Mouse (Mus musculus): ENCODE results near the gene Smc1b. TPM values are rescaled to one million over a fixed set of nuclear protein-coding genes. Genes with fewer than 3 reads are reported as not detected.

Smc1b gene
- polyA plus RNA-seq, 1 experiment from 2014 or later = 0.07 TPM

DNA sequence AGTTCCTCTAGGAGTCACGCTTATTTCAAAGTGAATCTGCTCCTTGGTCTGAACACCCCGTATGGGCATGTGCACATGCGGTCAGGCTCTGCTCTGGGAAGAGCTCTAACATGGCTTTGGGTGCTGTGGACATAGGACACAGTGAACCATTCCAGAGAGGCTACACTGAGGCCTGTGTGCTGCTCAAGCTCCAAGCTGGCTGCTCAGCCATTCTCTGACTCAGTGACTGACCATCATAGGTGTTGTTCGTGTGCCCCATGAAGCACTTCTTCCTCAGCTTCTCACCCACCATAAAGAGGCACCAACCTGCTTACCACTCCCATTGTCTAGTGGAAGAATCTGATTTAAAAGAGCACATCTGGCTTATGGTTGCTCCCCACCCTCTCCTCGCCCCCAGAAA lies 12.5 kb upstream of the Smc1b start:
- H3K9ac ChIP-seq (ENCODE audit: low read length) = no peak overlapping the region
- H3K4me3 ChIP-seq (ENCODE audit: low read depth, low read length) = no peak overlapping the region
- DNase-seq (ENCODE audit: low spot score) (peak; percentile 21), ATAC-seq (replicated peaks; ENCODE audit: low FRiP score) (no peak)
- WGBS = 89% methylated on average over 5 of the region's 5 CpGs
- H3K4me1 ChIP-seq (replicated peaks; ENCODE audit: control insufficient read depth, insufficient read depth, low read length) = no peaks in the 10 kb centered on the region
- H3K9me3 ChIP-seq (ENCODE audit: control insufficient read depth, low read length) = no peaks in the 10 kb centered on the region
- H3K27ac ChIP-seq (ENCODE audit: low read depth, low read length) = no peak overlapping the region
- no peak overlapping the region for H3K4me2 ChIP-seq (ENCODE audit: low read depth, low read length, severe bottlenecking)
- H3K36me3 ChIP-seq (ENCODE audit: control insufficient read depth, insufficient read depth, low read length) = no peaks in the 10 kb centered on the region
- no peaks in the 10 kb centered on the region for H3K27me3 ChIP-seq (ENCODE audit: control insufficient read depth, insufficient read depth, low read length)

DNA sequence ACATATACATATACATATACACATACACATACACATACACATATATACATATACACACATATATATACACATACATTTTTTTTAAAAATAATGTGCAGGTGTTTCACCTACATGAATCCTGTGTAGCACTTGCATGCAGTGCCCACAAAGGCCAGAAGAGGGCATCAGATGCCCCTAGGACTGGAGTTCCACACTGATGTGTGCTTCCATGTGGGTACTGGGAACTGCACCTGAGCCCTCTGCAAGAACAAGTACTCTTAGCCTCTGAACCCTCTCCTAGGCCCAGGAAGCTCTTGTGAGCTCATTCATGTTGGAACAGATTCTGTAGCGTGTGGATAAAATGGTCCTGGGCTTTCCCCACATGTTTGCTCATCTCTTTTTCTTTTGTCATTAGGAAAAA lies 12.0 kb upstream of the Smc1b start:
- Histone ChIP-seq H3K9ac (ENCODE audit: low read length) (no peak overlapping the region), H3K9me3 (ENCODE audit: control insufficient read depth, low read length) (no peaks in the 10 kb centered on the region), H3K36me3 (ENCODE audit: control insufficient read depth, insufficient read depth, low read length) (no peaks in the 10 kb centered on the region), H3K4me2 (ENCODE audit: low read depth, low read length, severe bottlenecking) (no peak overlapping the region), H3K4me1 (replicated peaks; ENCODE audit: control insufficient read depth, insufficient read depth, low read length) (no peaks in the 10 kb centered on the region), H3K27ac (ENCODE audit: low read depth, low read length) (no peak overlapping the region), H3K4me3 (ENCODE audit: low read depth, low read length) (no peak overlapping the region), H3K27me3 (ENCODE audit: control insufficient read depth, insufficient read depth, low read length) (no peaks in the 10 kb centered on the region)
- WGBS = 91% methylated on average over 1 of the region's 1 CpGs
- no peak for ATAC-seq (replicated peaks; ENCODE audit: low FRiP score)
- DNase-seq (ENCODE audit: low spot score) = peak; percentile 22

DNA sequence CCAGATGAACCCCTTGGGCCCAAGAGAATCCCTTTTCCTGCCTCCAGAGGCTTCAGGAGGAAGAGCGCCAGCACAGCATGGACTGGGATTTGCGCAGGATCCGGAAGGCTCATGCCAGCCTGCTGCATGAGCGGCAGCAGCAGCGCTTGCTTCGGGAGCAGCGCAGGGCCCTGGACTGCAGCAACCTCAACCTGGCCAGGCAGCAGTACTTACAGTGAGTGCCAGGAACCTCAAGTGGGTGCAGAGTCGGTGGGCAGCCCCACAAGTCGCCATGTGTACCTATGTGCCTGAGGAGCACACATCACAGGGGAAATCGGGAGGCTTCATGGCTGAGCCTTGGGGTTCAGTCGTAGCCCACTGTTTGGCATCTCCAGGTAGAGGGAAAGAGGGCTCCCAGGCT lies 11.4 kb upstream of the Smc1b start:
- 88% methylated on average over 11 of the region's 11 CpGs for WGBS
- Histone ChIP-seq H3K27ac (ENCODE audit: low read depth, low read length) (no peak overlapping the region), H3K9ac (ENCODE audit: low read length) (no peak overlapping the region), H3K4me1 (replicated peaks; ENCODE audit: control insufficient read depth, insufficient read depth, low read length) (no peaks in the 10 kb centered on the region), H3K27me3 (ENCODE audit: control insufficient read depth, insufficient read depth, low read length) (no peaks in the 10 kb centered on the region), H3K9me3 (ENCODE audit: control insufficient read depth, low read length) (no peaks in the 10 kb centered on the region), H3K4me3 (ENCODE audit: low read depth, low read length) (no peak overlapping the region), H3K36me3 (ENCODE audit: control insufficient read depth, insufficient read depth, low read length) (no peaks in the 10 kb centered on the region), H3K4me2 (ENCODE audit: low read depth, low read length, severe bottlenecking) (no peak overlapping the region)
- ATAC-seq (replicated peaks; ENCODE audit: low FRiP score) (no peak), DNase-seq (ENCODE audit: low spot score) (peak; percentile 35)

DNA sequence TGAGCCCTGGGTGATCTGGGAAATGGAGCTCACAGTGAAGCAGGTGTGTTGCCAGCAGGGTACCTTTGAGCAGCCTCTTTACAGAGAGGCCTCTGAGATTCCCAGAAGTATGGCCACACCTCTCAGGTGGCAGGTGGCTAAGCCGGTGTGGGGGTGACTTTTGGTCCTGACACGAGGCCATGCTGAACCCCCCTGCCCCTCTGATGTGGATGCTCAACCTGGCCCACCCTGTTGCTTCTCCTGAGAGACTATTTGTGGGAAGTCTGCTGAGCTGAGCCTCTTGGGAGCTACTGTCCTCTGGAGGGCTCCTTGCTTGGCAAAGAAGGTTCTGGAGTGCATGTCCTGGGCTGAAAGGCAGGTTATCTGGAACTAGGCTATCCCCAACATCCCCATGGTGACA lies 10.7 kb upstream of the Smc1b start:
- Histone ChIP-seq H3K4me3 (ENCODE audit: low read depth, low read length) (no peak overlapping the region), H3K36me3 (ENCODE audit: control insufficient read depth, insufficient read depth, low read length) (no peaks in the 10 kb centered on the region), H3K4me1 (replicated peaks; ENCODE audit: control insufficient read depth, insufficient read depth, low read length) (no peaks in the 10 kb centered on the region), H3K4me2 (ENCODE audit: low read depth, low read length, severe bottlenecking) (no peak overlapping the region), H3K27me3 (ENCODE audit: control insufficient read depth, insufficient read depth, low read length) (no peaks in the 10 kb centered on the region), H3K9ac (ENCODE audit: low read length) (no peak overlapping the region), H3K9me3 (ENCODE audit: control insufficient read depth, low read length) (no peaks in the 10 kb centered on the region), H3K27ac (ENCODE audit: low read depth, low read length) (no peak overlapping the region)
- DNase-seq (ENCODE audit: low spot score) = peak; percentile 34
- no peak for ATAC-seq (replicated peaks; ENCODE audit: low FRiP score)
- WGBS = 74% methylated on average over 2 of the region's 2 CpGs

DNA sequence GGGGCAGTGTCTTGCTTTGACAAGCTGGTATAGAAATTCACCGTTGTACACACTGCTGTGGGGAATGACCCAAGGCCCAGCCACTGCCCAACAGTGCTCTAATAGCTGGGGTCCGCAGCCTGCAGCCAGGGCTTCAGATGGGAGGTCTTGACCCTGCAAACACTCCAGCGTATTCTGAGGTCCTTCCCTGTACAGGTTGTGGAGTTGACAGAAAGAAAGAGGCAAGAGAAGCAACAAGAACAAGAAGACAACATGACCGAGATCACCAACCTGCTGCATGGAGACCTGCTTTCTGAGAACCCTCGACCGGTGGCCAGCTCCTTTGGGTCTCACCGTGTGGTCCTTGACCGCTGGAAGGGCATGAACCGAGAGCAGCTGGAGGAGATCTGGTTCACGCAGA lies 9.5 kb upstream of the Smc1b start:
- H3K9me3 ChIP-seq (ENCODE audit: control insufficient read depth, low read length) = no peaks in the 10 kb centered on the region
- H3K9ac ChIP-seq (ENCODE audit: low read length) = no peak overlapping the region
- ATAC-seq (replicated peaks; ENCODE audit: low FRiP score) (no peak), DNase-seq (ENCODE audit: low spot score) (no peak)
- H3K36me3 ChIP-seq (ENCODE audit: control insufficient read depth, insufficient read depth, low read length) = no peaks in the 10 kb centered on the region
- no peak overlapping the region for H3K27ac ChIP-seq (ENCODE audit: low read depth, low read length)
- no peaks in the 10 kb centered on the region for H3K27me3 ChIP-seq (ENCODE audit: control insufficient read depth, insufficient read depth, low read length)
- WGBS = 92% methylated on average over 10 of the region's 10 CpGs
- H3K4me2 ChIP-seq (ENCODE audit: low read depth, low read length, severe bottlenecking) = no peak overlapping the region
- H3K4me1 ChIP-seq (replicated peaks; ENCODE audit: control insufficient read depth, insufficient read depth, low read length) = no peaks in the 10 kb centered on the region
- no peak overlapping the region for H3K4me3 ChIP-seq (ENCODE audit: low read depth, low read length)

DNA sequence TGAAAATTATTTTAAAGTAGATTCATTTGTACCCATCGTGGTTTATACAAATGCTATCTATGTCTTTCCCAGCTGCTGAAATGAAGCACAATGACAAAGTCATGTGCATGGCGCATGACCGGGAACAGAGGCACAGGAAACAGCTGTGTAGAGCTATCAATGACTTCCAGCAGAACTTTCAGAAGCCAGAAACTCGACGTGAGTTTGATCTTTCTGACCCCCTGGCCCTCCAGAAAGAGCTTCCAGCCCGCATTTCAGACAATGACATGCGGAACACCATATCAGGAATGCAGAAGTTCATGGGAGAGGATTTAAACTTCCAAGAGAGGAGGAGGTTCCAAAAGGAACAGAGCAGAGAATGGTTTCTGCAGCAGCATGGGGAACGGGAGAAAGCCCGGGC lies 3.4 kb upstream of the Smc1b start:
- Histone ChIP-seq H3K4me2 (ENCODE audit: low read depth, low read length, severe bottlenecking) (no peak overlapping the region), H3K4me3 (ENCODE audit: low read depth, low read length) (no peak overlapping the region)

DNA sequence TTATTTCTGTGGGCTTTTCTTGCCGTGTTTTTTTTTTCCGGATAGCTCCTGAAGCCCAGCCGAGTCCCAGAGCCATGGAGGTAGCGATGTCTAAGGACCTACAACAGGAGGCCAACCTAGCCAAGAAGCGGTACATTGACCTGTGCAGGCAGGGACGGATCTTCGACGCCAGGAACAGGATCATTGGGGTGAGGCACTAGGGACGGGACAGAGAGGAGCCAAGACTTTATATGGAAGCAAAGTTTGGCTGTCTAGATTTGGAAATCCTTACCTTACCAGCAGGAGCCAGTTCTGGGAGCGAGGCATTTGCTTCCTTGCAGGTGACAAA lies 393 bp upstream of the Smc1b start:
- Histone ChIP-seq H3K4me2 (ENCODE audit: low read depth, low read length, severe bottlenecking) (peak overlapping the region; percentile 61), H3K27me3 (ENCODE audit: control insufficient read depth, insufficient read depth, low read length) (peaks cover 2% of the 10 kb centered on the region; the same call in 1 of the 2 replicates), H3K36me3 (ENCODE audit: control insufficient read depth, insufficient read depth, low read length) (no peaks in the 10 kb centered on the region), H3K9me3 (ENCODE audit: control insufficient read depth, low read length) (peaks cover 4% of the 10 kb centered on the region; the same call in 1 of the 2 replicates), H3K4me1 (replicated peaks; ENCODE audit: control insufficient read depth, insufficient read depth, low read length) (no peaks in the 10 kb centered on the region), H3K27ac (ENCODE audit: low read depth, low read length) (no peak overlapping the region), H3K9ac (ENCODE audit: low read length) (peak overlapping the region; percentile 20; the same call in 1 of the 2 replicates), H3K4me3 (ENCODE audit: low read depth, low read length) (peak overlapping the region; percentile 22)
- ATAC-seq (replicated peaks; ENCODE audit: low FRiP score) = no peak
- no peak for DNase-seq (ENCODE audit: low spot score)
- 22% methylated on average over 10 of the region's 10 CpGs for WGBS

More for the DNA sequence above, 3.4 kb upstream of the Smc1b start:
- DNase-seq (ENCODE audit: low spot score) (no peak), ATAC-seq (replicated peaks; ENCODE audit: low FRiP score) (no peak)
- Histone ChIP-seq H3K9me3 (ENCODE audit: control insufficient read depth, low read length) (peaks cover 4% of the 10 kb centered on the region; the same call in 1 of the 2 replicates), H3K36me3 (ENCODE audit: control insufficient read depth, insufficient read depth, low read length) (no peaks in the 10 kb centered on the region), H3K9ac (ENCODE audit: low read length) (no peak overlapping the region), H3K4me1 (replicated peaks; ENCODE audit: control insufficient read depth, insufficient read depth, low read length) (no peaks in the 10 kb centered on the region), H3K27ac (ENCODE audit: low read depth, low read length) (no peak overlapping the region), H3K27me3 (ENCODE audit: control insufficient read depth, insufficient read depth, low read length) (peaks cover 2% of the 10 kb centered on the region; the same call in 1 of the 2 replicates)
- WGBS = 54% methylated on average over 9 of the region's 9 CpGs

DNA sequence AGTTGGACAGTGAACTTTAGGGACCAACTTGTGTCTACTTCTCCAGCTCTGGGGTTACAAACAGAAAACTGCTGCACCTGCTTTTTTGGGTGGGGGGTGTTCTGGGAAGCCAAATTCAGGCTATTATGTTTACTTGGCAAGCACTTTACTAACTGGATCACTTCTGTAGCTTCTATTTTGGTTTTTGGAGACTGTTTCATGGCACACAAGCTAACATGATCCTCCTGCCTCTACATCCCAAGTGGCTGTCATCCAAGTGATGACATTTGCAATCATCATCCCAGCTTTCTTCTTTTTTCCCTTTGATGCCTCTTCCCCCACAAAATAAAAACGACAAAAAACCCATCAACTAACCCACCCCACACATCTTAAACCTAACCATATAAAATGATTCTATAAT lies 46.1 kb downstream of the Smc1b start:
- ATAC-seq (replicated peaks; ENCODE audit: low FRiP score) (no peak), DNase-seq (ENCODE audit: low spot score) (no peak)
- Histone ChIP-seq H3K36me3 (ENCODE audit: control insufficient read depth, insufficient read depth, low read length) (no peaks in the 10 kb centered on the region), H3K4me3 (ENCODE audit: low read depth, low read length) (no peak overlapping the region), H3K9ac (ENCODE audit: low read length) (no peak overlapping the region), H3K4me1 (replicated peaks; ENCODE audit: control insufficient read depth, insufficient read depth, low read length) (no peaks in the 10 kb centered on the region), H3K27me3 (ENCODE audit: control insufficient read depth, insufficient read depth, low read length) (no peaks in the 10 kb centered on the region), H3K4me2 (ENCODE audit: low read depth, low read length, severe bottlenecking) (no peak overlapping the region), H3K9me3 (ENCODE audit: control insufficient read depth, low read length) (no peaks in the 10 kb centered on the region), H3K27ac (ENCODE audit: low read depth, low read length) (no peak overlapping the region)
- 76% methylated on average over 1 of the region's 1 CpGs for whole genome bisulfite sequencing

DNA sequence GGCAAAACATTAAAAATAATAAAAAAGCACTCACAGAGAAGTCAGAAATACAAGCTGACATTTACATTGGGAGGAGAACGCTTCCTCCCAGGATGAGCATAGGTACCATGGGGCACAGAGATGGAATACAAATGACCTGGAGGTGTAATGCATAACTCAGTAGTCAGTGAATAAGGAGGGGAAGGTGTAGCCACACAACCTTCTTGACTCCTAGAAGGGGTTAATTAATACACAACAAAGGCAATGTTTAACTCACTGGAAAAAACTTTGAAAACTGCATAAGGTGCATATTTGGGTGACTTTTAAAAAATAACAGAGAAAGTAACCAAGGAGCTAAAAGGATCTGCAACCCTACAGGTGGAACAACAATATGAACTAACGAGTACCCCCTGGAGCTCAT lies 59.1 kb downstream of the Smc1b start:
- no peaks in the 10 kb centered on the region for H3K4me1 ChIP-seq (replicated peaks; ENCODE audit: control insufficient read depth, insufficient read depth, low read length)
- 83% methylated on average over 2 of the region's 2 CpGs for WGBS
- H3K9me3 ChIP-seq (ENCODE audit: control insufficient read depth, low read length) = no peaks in the 10 kb centered on the region
- H3K27me3 ChIP-seq (ENCODE audit: control insufficient read depth, insufficient read depth, low read length) = no peaks in the 10 kb centered on the region
- DNase-seq (ENCODE audit: low spot score) (no peak), ATAC-seq (replicated peaks; ENCODE audit: low FRiP score) (no peak)
- H3K4me3 ChIP-seq (ENCODE audit: low read depth, low read length) = no peak overlapping the region
- H3K9ac ChIP-seq (ENCODE audit: low read length) = no peak overlapping the region
- no peaks in the 10 kb centered on the region for H3K36me3 ChIP-seq (ENCODE audit: control insufficient read depth, insufficient read depth, low read length)
- no peak overlapping the region for H3K27ac ChIP-seq (ENCODE audit: low read depth, low read length)
- H3K4me2 ChIP-seq (ENCODE audit: low read depth, low read length, severe bottlenecking) = no peak overlapping the region
